Mouse (Mus musculus) midbrain, embryonic 10.5 days (tissue): ENCODE data around the gene Calm1. TPM values are rescaled to one million over a fixed set of nuclear protein-coding genes. Genes with fewer than 3 reads are reported as not detected.
A peak's percentile ranks its signal among the peaks of the same experiment; 100 is the strongest.

ENCODE experiments used
- DNase-seq: peaks from one replicate; pipeline ENCODE4 v3.0.0-alpha.2; 2017; ENCODE audit warnings: low spot score
- H3K27ac ChIP-seq: fragments of 300-500 bp; sonication (generic); replicated peaks from 2 replicates; pipeline ENCODE4 v1.5.1; 2016; ENCODE audit warnings: mild to moderate bottlenecking
- H3K27me3 ChIP-seq: fragments of 300-500 bp; sonication (generic); 2 replicates; pipeline ENCODE4 v1.6.1; 2016; ENCODE audit warnings: low read depth, mild to moderate bottlenecking; ENCODE audit not compliant: poor library complexity, severe bottlenecking
- H3K36me3 ChIP-seq: fragments of 300-500 bp; sonication (generic); 2 replicates; pipeline ENCODE4 v1.6.1; 2016; ENCODE audit warnings: mild to moderate bottlenecking, moderate library complexity
- H3K4me1 ChIP-seq: fragments of 300-500 bp; sonication (generic); 2 replicates; pipeline ENCODE4 v1.6.1; 2016
- H3K4me3 ChIP-seq: fragments of 300-500 bp; sonication (generic); 2 replicates; pipeline ENCODE4 v1.5.1; 2016; ENCODE audit warnings: mild to moderate bottlenecking, moderate library complexity
- H3K9me3 ChIP-seq: fragments of 300-500 bp; sonication (generic); replicated peaks from 2 replicates; pipeline ENCODE4 v1.6.1; 2016; ENCODE audit warnings: mild to moderate bottlenecking
- WGBS: fragments of 180-500 bp; shearing (Covaris S2); methylation state at CpG from one replicate; pipeline ENCODE4 v1.1.7; 2016; 5-methylcytosine and 5-hydroxymethylcytosine counted together
- polyA plus RNA-seq: library from polyadenylated mRNA; unstranded; fragments of >200 nt; fragmentation: Nextera tagmentation; extraction: Ambion mirVana; gene quantifications from 2 replicates; pipeline ENCODE4 v1.2.1, GENCODE M21; 2016

Calm1 gene
- polyA plus RNA-seq, 1 experiment from 2014 or later, result 1,473 TPM

DNA sequence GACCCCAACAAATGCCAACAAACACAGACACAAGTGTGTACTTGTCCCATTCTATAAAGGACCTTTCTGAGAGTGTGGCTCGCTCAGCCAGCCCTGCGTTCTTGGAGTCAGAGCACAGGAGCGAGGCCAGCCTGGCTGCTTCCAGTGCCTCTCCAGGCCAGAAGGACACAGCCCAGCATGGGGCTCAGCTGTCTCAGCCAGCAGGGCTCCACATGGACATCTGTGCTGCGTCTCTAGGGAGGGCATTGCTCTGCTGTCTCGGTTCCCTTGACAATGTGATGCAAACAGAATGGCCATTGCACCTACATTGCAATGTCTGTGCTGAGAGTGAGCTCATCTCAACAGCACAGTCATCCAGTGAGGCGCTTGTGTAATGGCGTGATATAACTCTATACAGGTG, 35.7 kb downstream of the Calm1 start:
- WGBS, result 84% methylated on average over 7 of the region's 7 CpGs
- Histone ChIP-seq H3K27me3 (no peaks in the 10 kb centered on the region), H3K4me1 (peaks cover 34% of the 10 kb centered on the region), H3K9me3 (0 out of 2 replicates have a peak, but pooled peaks cover 4% of the 10 kb centered on the region), H3K4me3 (no peak overlapping the region), H3K27ac (no peak overlapping the region; the same call in 1 of the 2 replicates), H3K36me3 (no peaks in the 10 kb centered on the region)
- DNase-seq, result no peak

GRCm38 (mm10) chr12:100235423-100235822, 36.2 kb downstream of the Calm1 start:
- WGBS, result 66% methylated on average over 5 of the region's 5 CpGs
- no peak for DNase-seq
- Histone ChIP-seq H3K36me3 (no peaks in the 10 kb centered on the region), H3K4me3 (no peak overlapping the region), H3K9me3 (0 out of 2 replicates have a peak, but pooled peaks cover 4% of the 10 kb centered on the region), H3K4me1 (peaks cover 36% of the 10 kb centered on the region), H3K27me3 (no peaks in the 10 kb centered on the region), H3K27ac (no peak overlapping the region)

DNA sequence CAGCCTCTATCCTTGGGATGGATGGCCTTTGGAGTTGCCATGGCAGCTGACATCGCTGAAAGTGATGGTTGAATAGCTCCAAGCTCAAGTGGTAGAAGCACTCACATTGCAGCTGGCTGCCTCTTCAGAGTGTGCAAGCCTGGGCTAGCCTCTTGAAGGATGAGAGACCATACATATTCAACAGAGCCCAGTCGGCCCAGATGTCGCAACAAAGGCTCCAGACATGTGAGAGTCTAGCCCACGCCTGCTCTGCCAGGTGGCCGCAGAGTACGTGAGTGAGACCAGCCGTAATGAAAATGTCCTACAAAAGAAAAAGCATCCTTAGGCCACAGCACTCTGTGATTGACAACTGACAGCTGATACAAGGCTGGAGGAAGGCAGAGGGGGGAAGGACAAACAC, 40.2 kb downstream of the Calm1 start:
- H3K36me3 ChIP-seq, result no peaks in the 10 kb centered on the region
- no peaks in the 10 kb centered on the region for H3K27me3 ChIP-seq
- no peak overlapping the region for H3K4me3 ChIP-seq
- peak overlapping the region; percentile 63 for H3K27ac ChIP-seq
- H3K4me1 ChIP-seq, result peaks cover 60% of the 10 kb centered on the region
- WGBS, result 74% methylated on average over 7 of the region's 7 CpGs
- H3K9me3 ChIP-seq, result no peaks in the 10 kb centered on the region
- peak; percentile 23 for DNase-seq

DNA sequence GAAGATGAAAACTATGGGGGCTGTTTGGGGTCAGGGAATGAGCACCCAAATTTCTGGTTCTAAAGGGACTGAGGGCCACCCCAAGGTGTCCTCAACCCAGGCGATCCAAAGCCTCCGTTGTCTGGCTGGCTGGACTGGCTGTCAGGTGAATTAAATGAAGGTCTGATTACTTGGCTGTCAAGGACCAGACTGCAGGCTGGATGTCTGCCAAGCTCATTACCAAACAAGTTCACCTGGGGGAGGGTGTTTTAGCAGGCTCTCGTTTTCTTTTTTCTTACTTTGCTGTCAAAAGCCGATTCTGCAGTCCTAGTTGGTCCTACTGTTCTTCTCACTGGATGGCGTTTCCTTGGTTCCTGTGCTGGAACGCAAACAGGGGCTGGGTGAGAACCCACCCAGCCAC, 40.6 kb downstream of the Calm1 start:
- no peaks in the 10 kb centered on the region for H3K27me3 ChIP-seq
- no peak overlapping the region for H3K4me3 ChIP-seq
- no peaks in the 10 kb centered on the region for H3K9me3 ChIP-seq
- H3K36me3 ChIP-seq, result no peaks in the 10 kb centered on the region
- H3K4me1 ChIP-seq, result peaks cover 60% of the 10 kb centered on the region
- no peak for DNase-seq
- 92% methylated on average over 6 of the region's 6 CpGs for WGBS
- H3K27ac ChIP-seq, result peak overlapping the region; percentile 63

GRCm38 (mm10) chr12:100241911-100242796, 42.9 kb downstream of the Calm1 start:
- H3K36me3 ChIP-seq, result no peaks in the 10 kb centered on the region
- H3K27me3 ChIP-seq, result no peaks in the 10 kb centered on the region
- H3K27ac ChIP-seq, result peak overlapping the region; percentile 88
- peaks cover 50% of the 10 kb centered on the region for H3K4me1 ChIP-seq
- H3K4me3 ChIP-seq, result peak overlapping the region; percentile 39
- WGBS, result 8% methylated on average over 22 of the region's 22 CpGs
- no peaks in the 10 kb centered on the region for H3K9me3 ChIP-seq
- peak; percentile 87 for DNase-seq

GRCm38 (mm10) chr12:100244580-100244979, 45.3 kb downstream of the Calm1 start:
- H3K27ac ChIP-seq, result peak overlapping the region; percentile 88
- peak; percentile 69 for DNase-seq

GRCm38 (mm10) chr12:100249170-100249569, 49.9 kb downstream of the Calm1 start:
- 93% methylated on average over 7 of the region's 7 CpGs for WGBS
- no peak for DNase-seq
- H3K27me3 ChIP-seq, result no peaks in the 10 kb centered on the region
- no peaks in the 10 kb centered on the region for H3K9me3 ChIP-seq
- H3K36me3 ChIP-seq, result no peaks in the 10 kb centered on the region
- H3K4me3 ChIP-seq, result no peak overlapping the region
- no peak overlapping the region for H3K27ac ChIP-seq
- peaks cover 11% of the 10 kb centered on the region for H3K4me1 ChIP-seq

More at GRCm38 (mm10) chr12:100244580-100244979, 45.3 kb downstream of the Calm1 start:
- H3K36me3 ChIP-seq, result no peaks in the 10 kb centered on the region
- peaks cover 45% of the 10 kb centered on the region for H3K4me1 ChIP-seq
- WGBS, result 18% methylated on average over 5 of the region's 5 CpGs
- H3K27me3 ChIP-seq, result no peaks in the 10 kb centered on the region
- no peaks in the 10 kb centered on the region for H3K9me3 ChIP-seq
- no peak overlapping the region for H3K4me3 ChIP-seq

GRCm38 (mm10) chr12:100254471-100254870, 55.2 kb downstream of the Calm1 start:
- Histone ChIP-seq H3K4me1 (peaks cover 7% of the 10 kb centered on the region), H3K27ac (peak overlapping the region; percentile 9; the same call in 1 of the 2 replicates), H3K27me3 (no peaks in the 10 kb centered on the region), H3K4me3 (no peak overlapping the region), H3K9me3 (no peaks in the 10 kb centered on the region), H3K36me3 (no peaks in the 10 kb centered on the region)
- DNase-seq, result no peak
- 88% methylated on average over 4 of the region's 4 CpGs for WGBS

DNA sequence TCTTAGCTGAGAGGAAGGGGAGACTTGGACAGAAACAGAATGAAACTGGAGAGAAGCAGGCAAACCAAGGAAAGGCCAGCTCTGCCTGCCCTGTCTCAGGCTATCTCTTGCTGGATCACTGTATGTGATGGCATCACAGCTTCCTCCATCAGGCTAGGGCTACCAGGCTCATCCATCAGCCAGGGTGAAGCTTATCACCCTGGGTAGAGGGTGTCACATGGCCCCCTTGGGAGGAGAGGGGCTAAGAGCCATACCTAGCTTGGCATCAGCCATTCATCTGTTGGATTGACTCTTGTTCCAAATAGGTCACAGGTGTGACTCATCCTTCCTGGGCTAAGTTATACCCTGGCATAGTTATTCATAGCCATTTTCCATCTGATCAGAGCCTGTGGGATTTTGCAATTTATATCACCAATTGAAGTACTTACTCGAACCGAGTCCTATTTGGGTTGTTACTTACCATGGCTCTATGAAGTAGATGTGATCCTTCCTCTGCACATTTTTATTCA, 56.3 kb downstream of the Calm1 start:
- Histone ChIP-seq H3K36me3 (no peaks in the 10 kb centered on the region), H3K27me3 (no peaks in the 10 kb centered on the region), H3K4me3 (no peak overlapping the region), H3K4me1 (peaks cover 7% of the 10 kb centered on the region), H3K27ac (no peak overlapping the region), H3K9me3 (no peaks in the 10 kb centered on the region)
- DNase-seq, result no peak
- WGBS, result 93% methylated on average over 2 of the region's 2 CpGs

GRCm38 (mm10) chr12:100257779-100258178, 58.5 kb downstream of the Calm1 start:
- H3K9me3 ChIP-seq, result no peaks in the 10 kb centered on the region
- peaks cover 7% of the 10 kb centered on the region for H3K4me1 ChIP-seq
- H3K27ac ChIP-seq, result no peak overlapping the region
- no peak for DNase-seq
- no peak overlapping the region for H3K4me3 ChIP-seq
- no peaks in the 10 kb centered on the region for H3K36me3 ChIP-seq
- 87% methylated on average over 3 of the region's 3 CpGs for WGBS
- no peaks in the 10 kb centered on the region for H3K27me3 ChIP-seq

Other genes starting within 250 kb of the Calm1 start
- gene Kcnk13, start 234.9 kb upstream of the Calm1 start, polyA plus RNA-seq, result 0.09 and 0.19 TPM in 2 replicates
- 417 and 419 TPM in 2 replicates for gene Psmc1, start 89.3 kb upstream of the Calm1 start, polyA plus RNA-seq
- 14.1 and 15.1 TPM in 2 replicates for gene Nrde2, start 39.8 kb upstream of the Calm1 start, polyA plus RNA-seq